Mouse (Mus musculus) heart, adult 2 months (tissue): ENCODE measurements at regions not wholly inside any gene's neighbourhood (a gene's known extent, or its start where the extent isn't known, plus 50 kb on each side); places are given as distances from the start of the nearest gene placed in this dataset.

Experiments
- DNase-seq, 2 experiments: peaks; one replicate each; pipeline ENCODE4 v3.0.0; 2021
- H3K27ac ChIP-seq: fragments of 200-600 bp; 2 replicates; pipeline ENCODE4 v1.8.1; 2022
- H3K27me3 ChIP-seq: fragments of 200-500 bp; 2 replicates; pipeline ENCODE4 v1.6.1; 2012; ENCODE audit warnings: mild to moderate bottlenecking, low read length, inconsistent platforms, mixed read lengths; ENCODE audit not compliant: control insufficient read depth, insufficient read depth
- H3K36me3 ChIP-seq: fragments of 200-500 bp; 2 replicates; pipeline ENCODE4 v1.6.1; 2012; ENCODE audit warnings: low read length, inconsistent platforms; ENCODE audit not compliant: control insufficient read depth, insufficient read depth
- H3K4me1 ChIP-seq: fragments of 200-500 bp; 2 replicates; pipeline ENCODE4 v1.6.1; 2011; ENCODE audit warnings: low read length; ENCODE audit not compliant: control insufficient read depth, insufficient read depth
- H3K4me3 ChIP-seq: fragments of 200-600 bp; 2 replicates; pipeline ENCODE4 v1.8.1; 2022
- H3K79me2 ChIP-seq: fragments of 200-500 bp; replicated peaks from 2 replicates; pipeline ENCODE4 v1.6.1; 2012; ENCODE audit warnings: mild to moderate bottlenecking, inconsistent platforms, low read length, moderate library complexity, mixed read lengths; ENCODE audit not compliant: control insufficient read depth, insufficient read depth
- H3K9ac ChIP-seq: fragments of 200-500 bp; 2 replicates; pipeline ENCODE4 v1.6.1; 2012; ENCODE audit warnings: low read depth, mild to moderate bottlenecking, control low read depth, inconsistent platforms, low read length, mixed read lengths
- CTCF ChIP-seq: fragments of 200-600 bp; IDR thresholded peaks from 2 replicates; pipeline ENCODE4 v1.8.1; 2022; ENCODE audit warnings: antibody characterized with exemption, mild to moderate bottlenecking, moderate library complexity
- EP300 ChIP-seq: fragments of 200-500 bp; IDR thresholded peaks from 2 replicates; pipeline ENCODE4 v1.6.1; 2011; ENCODE audit warnings: low read depth, low read length, control low read depth; ENCODE audit not compliant: insufficient read depth
- POLR2A ChIP-seq: fragments of 200-500 bp; IDR thresholded peaks from 2 replicates; pipeline ENCODE4 v1.6.1; 2011; ENCODE audit warnings: mild to moderate bottlenecking, low read depth, low read length, control low read depth; ENCODE audit not compliant: insufficient read depth
- WGBS: fragments of 180-500 bp; shearing (Covaris S2); methylation state at CpG from one replicate; pipeline ENCODE4 v1.1.7; 2018; 5-methylcytosine and 5-hydroxymethylcytosine counted together
- intact Hi-C: fragments of 180-260 bp; cut with DNase I; formaldehyde crosslinking; loops from one replicate; pipeline ENCODE4 v1.15.1; 2025

GRCm38 (mm10) chr9:94404551-94404950 is 133.3 kb downstream of the 1190002N15Rik start:
- Histone ChIP-seq H3K27ac (no peak overlapping the region), H3K4me1 (no peaks in the 10 kb centered on the region), H3K27me3 (no peaks in the 10 kb centered on the region), H3K36me3 (no peaks in the 10 kb centered on the region), H3K79me2 (no peaks in the 10 kb centered on the region), H3K9ac (no peak overlapping the region), H3K4me3 (no peak overlapping the region)
- intact Hi-C loops = no loop called here
- no peak for DNase-seq
- WGBS = 53% methylated on average over 6 of the region's 6 CpGs
- TF ChIP-seq EP300 = no peak

GRCm38 (mm10) chr9:94400596-94400995 is 137.3 kb downstream of the 1190002N15Rik start:
- intact Hi-C loops = no loop called here
- H3K4me3 ChIP-seq = no peak overlapping the region
- no peak for DNase-seq
- no peaks in the 10 kb centered on the region for H3K79me2 ChIP-seq
- no peaks in the 10 kb centered on the region for H3K36me3 ChIP-seq
- no peak overlapping the region for H3K9ac ChIP-seq
- H3K27me3 ChIP-seq = no peaks in the 10 kb centered on the region
- WGBS = 83% methylated on average over 1 of the region's 1 CpGs
- no peak overlapping the region for H3K27ac ChIP-seq
- no peaks in the 10 kb centered on the region for H3K4me1 ChIP-seq
- no peak for TF ChIP-seq POLR2A
- no peak for TF ChIP-seq CTCF
- TF ChIP-seq EP300 = no peak

GRCm38 (mm10) chr9:94395215-94395614 is 142.7 kb downstream of the 1190002N15Rik start:
- Histone ChIP-seq H3K27me3 (no peaks in the 10 kb centered on the region), H3K27ac (no peak overlapping the region), H3K4me1 (no peaks in the 10 kb centered on the region), H3K4me3 (no peak overlapping the region), H3K79me2 (no peaks in the 10 kb centered on the region), H3K36me3 (no peaks in the 10 kb centered on the region), H3K9ac (no peak overlapping the region)
- 87% methylated on average over 5 of the region's 5 CpGs for WGBS
- intact Hi-C loops = no loop called here
- no peak for DNase-seq
- no peak for TF ChIP-seq EP300

- Histone ChIP-seq H3K4me1 (no peaks in the 10 kb centered on the region), H3K4me3 (no peak overlapping the region), H3K27me3 (no peaks in the 10 kb centered on the region), H3K27ac (no peak overlapping the region), H3K9ac (no peak overlapping the region), H3K36me3 (no peaks in the 10 kb centered on the region), H3K79me2 (no peaks in the 10 kb centered on the region)
- intact Hi-C loops = no loop called here
- DNase-seq = no peak
- TF ChIP-seq EP300 (no peak), POLR2A (no peak), CTCF (no peak)
Measured at GRCm38 (mm10) chr9:94386190-94386589, 151.7 kb downstream of the 1190002N15Rik start.

- Histone ChIP-seq H3K4me3 (no peak overlapping the region), H3K27me3 (no peaks in the 10 kb centered on the region), H3K79me2 (no peaks in the 10 kb centered on the region), H3K27ac (no peak overlapping the region), H3K4me1 (no peaks in the 10 kb centered on the region), H3K9ac (no peak overlapping the region), H3K36me3 (no peaks in the 10 kb centered on the region)
- intact Hi-C loops = no loop called here
- no peak for DNase-seq
- WGBS = 79% methylated on average over 2 of the region's 2 CpGs
- TF ChIP-seq CTCF (no peak), POLR2A (no peak), EP300 (no peak)
Measured at GRCm38 (mm10) chr9:94382293-94382692, 155.6 kb downstream of the 1190002N15Rik start.

- TF ChIP-seq POLR2A = no peak
- TF ChIP-seq CTCF = no peak
- no peak for TF ChIP-seq EP300
- Histone ChIP-seq H3K79me2 (no peaks in the 10 kb centered on the region), H3K9ac (no peak overlapping the region), H3K4me3 (no peak overlapping the region), H3K27me3 (no peaks in the 10 kb centered on the region), H3K4me1 (no peaks in the 10 kb centered on the region), H3K27ac (no peak overlapping the region), H3K36me3 (no peaks in the 10 kb centered on the region)
- 36% methylated on average over 5 of the region's 5 CpGs for WGBS
- intact Hi-C loops = no loop called here
- peak in 1 of 2 experiments; percentile 4 for DNase-seq
Measured at GRCm38 (mm10) chr9:94378835-94379234, 159.0 kb downstream of the 1190002N15Rik start.
